Mouse (Mus musculus): Measurements from ENCODE around the gene Fbxl17. TPM values are rescaled to one million over a fixed set of nuclear protein-coding genes. Genes with fewer than 3 reads are reported as not detected.

Gene Fbxl17
- total and polyA plus RNA-seq, 2 experiments from 2014 or later: 13.1 to 22.3 TPM

DNA sequence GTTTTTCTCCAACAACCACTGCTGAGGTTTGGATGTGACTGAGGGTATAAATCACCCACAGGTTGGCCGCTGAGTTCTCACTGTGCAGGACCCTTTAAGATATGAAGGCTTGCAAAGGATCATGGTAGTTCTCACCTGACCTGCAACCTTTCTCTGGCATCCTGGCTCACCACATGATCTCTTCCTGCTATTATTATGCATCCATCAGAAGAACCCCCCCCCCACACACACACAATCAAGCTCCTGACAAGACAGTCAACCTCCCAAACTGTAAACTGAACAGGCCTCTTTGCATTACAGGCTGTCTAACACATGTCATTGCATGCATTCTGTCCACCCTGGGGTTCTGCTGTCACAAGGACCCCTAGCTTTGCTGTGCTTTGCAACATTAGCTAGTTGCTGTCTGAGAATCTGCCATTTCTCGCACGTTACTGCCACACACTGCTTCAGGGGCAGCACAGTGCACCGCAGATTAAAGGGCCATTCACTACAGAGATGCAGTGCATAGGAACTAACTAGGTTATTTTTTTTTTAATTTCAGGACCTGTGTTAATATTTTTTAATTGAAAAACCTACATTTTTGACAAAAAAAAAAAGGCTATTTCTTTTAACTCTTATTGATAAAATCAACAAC lies 148.8 kb downstream of the Fbxl17 start:
- 61% methylated on average over 4 of the region's 4 CpGs for WGBS
- H3K27ac ChIP-seq: no peak overlapping the region

DNA sequence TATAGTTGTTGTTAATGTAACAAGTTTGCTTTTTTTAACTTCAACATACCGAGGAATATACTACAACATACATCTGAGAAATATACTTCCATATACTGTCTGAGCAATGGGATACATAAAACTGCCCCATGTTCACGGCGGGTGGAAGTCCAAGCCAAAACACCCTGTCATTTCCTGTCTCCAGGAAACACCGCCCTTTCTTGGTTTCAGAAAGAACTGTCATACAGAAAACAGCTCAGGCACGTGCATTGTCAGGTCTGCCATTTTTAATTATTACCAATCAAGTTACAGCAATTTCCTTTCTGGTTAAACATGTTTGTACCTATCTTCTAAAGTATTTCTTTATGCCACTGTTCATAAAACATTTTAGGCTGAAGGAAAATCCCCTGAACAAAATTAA lies 155.7 kb downstream of the Fbxl17 start:
- Histone ChIP-seq H3K4me3 (ENCODE audit: low read length) (no peak overlapping the region), H3K4me1 (ENCODE audit: insufficient read depth, low read length) (no peaks in the 10 kb centered on the region), H3K9me3 (ENCODE audit: low read length) (no peaks in the 10 kb centered on the region), H3K4me2 (ENCODE audit: low read depth, low read length) (no peak overlapping the region), H3K36me3 (ENCODE audit: insufficient read depth, low read length) (no peaks in the 10 kb centered on the region), H3K27ac (no peak overlapping the region), H3K9ac (replicated peaks; ENCODE audit: low read length) (no peak overlapping the region), H3K27me3 (ENCODE audit: insufficient read depth, low read length) (no peaks in the 10 kb centered on the region)
- WGBS: 80% methylated on average over 5 of the region's 5 CpGs
- no peak for DNase-seq (ENCODE audit: low spot score)
- no peak for ATAC-seq
- TF ChIP-seq CTCF (IDR thresholded peaks at IDR 0.05; ENCODE audit: low read depth): no peak

More for the DNA sequence above, 148.8 kb downstream of the Fbxl17 start:
- no peaks in the 10 kb centered on the region for H3K9me3 ChIP-seq (ENCODE audit: low read length)
- no peak for DNase-seq (ENCODE audit: low spot score)
- no peaks in the 10 kb centered on the region for H3K27me3 ChIP-seq (ENCODE audit: insufficient read depth, low read length)
- H3K4me3 ChIP-seq (ENCODE audit: low read length): no peak overlapping the region
- H3K9ac ChIP-seq (replicated peaks; ENCODE audit: low read length): no peak overlapping the region
- H3K4me2 ChIP-seq (ENCODE audit: low read depth, low read length): no peak overlapping the region
- no peaks in the 10 kb centered on the region for H3K4me1 ChIP-seq (ENCODE audit: insufficient read depth, low read length)
- no peak for TF ChIP-seq CTCF (IDR thresholded peaks at IDR 0.05; ENCODE audit: low read depth)
- ATAC-seq: no peak
- H3K36me3 ChIP-seq (ENCODE audit: insufficient read depth, low read length): no peaks in the 10 kb centered on the region

DNA sequence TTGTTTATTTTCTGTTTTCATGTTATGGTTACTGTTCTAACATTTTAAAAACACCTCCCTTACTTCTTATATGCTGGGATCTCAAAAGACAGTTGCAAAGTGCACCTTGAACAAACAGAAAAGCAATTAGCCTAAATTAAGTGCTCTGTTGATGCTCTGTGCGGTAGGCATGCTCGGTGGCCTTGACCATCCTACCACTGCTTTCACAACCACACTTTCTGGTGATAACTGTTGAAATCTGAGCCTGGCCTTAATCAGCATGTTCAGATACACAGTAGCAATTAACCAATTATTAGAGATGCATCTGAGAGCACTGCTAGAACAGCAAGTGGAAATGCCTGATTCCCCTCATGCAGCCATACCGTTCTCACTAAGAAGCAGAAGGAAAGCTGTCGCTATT lies 156.7 kb downstream of the Fbxl17 start:
- WGBS: 75% methylated on average over 4 of the region's 4 CpGs
- Histone ChIP-seq H3K4me3 (ENCODE audit: low read length) (no peak overlapping the region), H3K36me3 (ENCODE audit: insufficient read depth, low read length) (no peaks in the 10 kb centered on the region), H3K9ac (replicated peaks; ENCODE audit: low read length) (no peak overlapping the region), H3K27ac (no peak overlapping the region), H3K4me2 (ENCODE audit: low read depth, low read length) (no peak overlapping the region), H3K4me1 (ENCODE audit: insufficient read depth, low read length) (no peaks in the 10 kb centered on the region), H3K27me3 (ENCODE audit: insufficient read depth, low read length) (no peaks in the 10 kb centered on the region), H3K9me3 (ENCODE audit: low read length) (no peaks in the 10 kb centered on the region)
- DNase-seq (ENCODE audit: low spot score): no peak
- ATAC-seq: no peak
- TF ChIP-seq CTCF (IDR thresholded peaks at IDR 0.05; ENCODE audit: low read depth): no peak

DNA sequence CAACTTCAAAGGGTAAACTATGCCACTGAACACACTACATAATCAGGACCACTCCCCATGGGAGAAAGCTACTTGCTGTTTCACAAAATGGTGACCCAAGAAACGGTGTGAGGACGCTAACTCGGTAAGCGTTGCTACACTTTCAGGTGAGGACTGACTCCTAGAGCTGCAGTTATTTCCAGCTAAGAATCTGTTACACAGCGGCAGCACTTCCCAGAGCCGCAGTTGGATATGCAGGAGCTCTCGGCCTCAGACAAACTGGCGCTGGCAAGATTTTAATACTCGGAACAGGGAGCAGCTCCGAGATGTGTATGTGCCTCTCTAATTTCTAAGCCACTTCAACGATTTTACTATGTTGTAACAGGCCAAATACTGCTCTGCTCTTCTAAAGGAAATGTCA lies 157.4 kb downstream of the Fbxl17 start:
- no peaks in the 10 kb centered on the region for H3K27me3 ChIP-seq (ENCODE audit: insufficient read depth, low read length)
- no peaks in the 10 kb centered on the region for H3K4me1 ChIP-seq (ENCODE audit: insufficient read depth, low read length)
- H3K4me3 ChIP-seq (ENCODE audit: low read length): no peak overlapping the region
- H3K9ac ChIP-seq (replicated peaks; ENCODE audit: low read length): no peak overlapping the region
- WGBS: 85% methylated on average over 11 of the region's 11 CpGs
- no peak overlapping the region for H3K4me2 ChIP-seq (ENCODE audit: low read depth, low read length)
- ATAC-seq (no peak), DNase-seq (ENCODE audit: low spot score) (no peak)
- H3K9me3 ChIP-seq (ENCODE audit: low read length): no peaks in the 10 kb centered on the region
- H3K36me3 ChIP-seq (ENCODE audit: insufficient read depth, low read length): no peaks in the 10 kb centered on the region
- TF ChIP-seq CTCF (IDR thresholded peaks at IDR 0.05; ENCODE audit: low read depth): no peak
- H3K27ac ChIP-seq: no peak overlapping the region

DNA sequence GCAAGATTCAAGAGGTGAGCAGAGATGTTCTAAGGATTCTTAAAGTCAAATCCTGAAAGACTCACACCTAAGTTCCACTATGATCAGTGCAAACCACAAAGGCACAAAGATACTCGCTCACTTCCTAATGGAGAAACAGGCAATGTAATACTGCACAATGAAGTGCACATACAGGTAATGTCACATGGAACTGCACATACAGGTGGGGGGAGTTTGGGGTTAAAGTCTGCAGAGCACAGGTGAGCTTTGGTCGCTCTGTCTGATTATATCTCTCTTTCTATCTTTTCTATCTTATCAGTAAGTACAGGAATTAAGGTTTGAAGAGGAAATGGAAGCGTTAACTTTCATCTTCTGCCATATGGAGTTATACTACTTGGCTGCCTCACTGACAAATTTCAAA lies 158.6 kb downstream of the Fbxl17 start:
- H3K4me1 ChIP-seq (ENCODE audit: insufficient read depth, low read length): no peaks in the 10 kb centered on the region
- ATAC-seq (no peak), DNase-seq (ENCODE audit: low spot score) (no peak)
- no peak for TF ChIP-seq CTCF (IDR thresholded peaks at IDR 0.05; ENCODE audit: low read depth)
- no peak overlapping the region for H3K4me2 ChIP-seq (ENCODE audit: low read depth, low read length)
- no peaks in the 10 kb centered on the region for H3K9me3 ChIP-seq (ENCODE audit: low read length)
- 93% methylated on average over 3 of the region's 3 CpGs for WGBS
- H3K9ac ChIP-seq (replicated peaks; ENCODE audit: low read length): no peak overlapping the region
- no peak overlapping the region for H3K27ac ChIP-seq
- H3K36me3 ChIP-seq (ENCODE audit: insufficient read depth, low read length): no peaks in the 10 kb centered on the region
- H3K4me3 ChIP-seq (ENCODE audit: low read length): no peak overlapping the region
- H3K27me3 ChIP-seq (ENCODE audit: insufficient read depth, low read length): no peaks in the 10 kb centered on the region

DNA sequence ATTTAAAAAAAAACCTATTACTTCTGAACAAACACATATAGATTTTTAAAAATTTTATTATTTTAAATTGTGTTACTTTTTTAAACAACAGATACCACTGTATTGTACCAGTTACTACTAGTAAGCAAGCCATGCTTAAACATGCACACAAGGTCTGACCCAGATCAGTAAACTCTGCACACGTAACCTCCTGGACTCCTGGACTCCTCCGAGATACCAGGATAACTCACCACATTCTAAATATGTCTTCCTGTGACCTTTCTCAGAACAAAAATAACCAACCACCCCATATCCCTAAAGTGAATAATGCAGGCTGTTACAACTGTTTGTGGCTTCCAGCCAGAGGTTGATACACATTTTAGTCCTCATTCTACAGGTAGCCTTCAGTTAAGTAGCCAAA lies 170.9 kb downstream of the Fbxl17 start:
- H3K4me2 ChIP-seq (ENCODE audit: low read depth, low read length): no peak overlapping the region
- no peak for TF ChIP-seq CTCF (IDR thresholded peaks at IDR 0.05; ENCODE audit: low read depth)
- H3K9ac ChIP-seq (replicated peaks; ENCODE audit: low read length): no peak overlapping the region
- WGBS: 91% methylated on average over 2 of the region's 2 CpGs
- H3K9me3 ChIP-seq (ENCODE audit: low read length): no peaks in the 10 kb centered on the region
- no peaks in the 10 kb centered on the region for H3K27me3 ChIP-seq (ENCODE audit: insufficient read depth, low read length)
- no peak overlapping the region for H3K4me3 ChIP-seq (ENCODE audit: low read length)
- H3K36me3 ChIP-seq (ENCODE audit: insufficient read depth, low read length): no peaks in the 10 kb centered on the region
- H3K27ac ChIP-seq: no peak overlapping the region
- no peak for DNase-seq (ENCODE audit: low spot score)
- no peaks in the 10 kb centered on the region for H3K4me1 ChIP-seq (ENCODE audit: insufficient read depth, low read length)
- ATAC-seq: no peak

DNA sequence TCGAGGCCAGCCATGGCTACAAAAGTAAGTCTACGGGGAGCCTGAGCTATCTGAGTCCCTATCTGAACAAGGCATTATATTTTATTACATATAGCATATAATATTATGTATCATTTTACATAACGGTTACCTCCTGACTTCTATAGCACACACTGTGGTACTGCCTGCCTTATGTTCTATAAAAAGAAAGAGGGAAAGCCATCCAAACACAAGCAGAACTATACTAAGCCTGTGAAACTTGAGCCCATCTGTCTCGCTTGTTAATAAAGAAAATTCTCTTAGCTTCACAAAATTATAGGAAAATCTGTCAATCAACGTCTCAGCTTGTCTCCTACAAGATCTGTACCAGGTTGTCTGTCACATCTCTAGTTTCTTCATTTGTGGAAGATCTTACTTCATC lies 173.6 kb downstream of the Fbxl17 start:
- no peak for TF ChIP-seq CTCF (IDR thresholded peaks at IDR 0.05; ENCODE audit: low read depth)
- ATAC-seq: no peak

More for the DNA sequence above, 173.6 kb downstream of the Fbxl17 start:
- Histone ChIP-seq H3K27ac (no peak overlapping the region), H3K9me3 (ENCODE audit: low read length) (no peaks in the 10 kb centered on the region), H3K36me3 (ENCODE audit: insufficient read depth, low read length) (no peaks in the 10 kb centered on the region), H3K4me3 (ENCODE audit: low read length) (no peak overlapping the region), H3K27me3 (ENCODE audit: insufficient read depth, low read length) (no peaks in the 10 kb centered on the region), H3K4me1 (ENCODE audit: insufficient read depth, low read length) (no peaks in the 10 kb centered on the region), H3K4me2 (ENCODE audit: low read depth, low read length) (no peak overlapping the region), H3K9ac (replicated peaks; ENCODE audit: low read length) (no peak overlapping the region)
- WGBS: 87% methylated on average over 5 of the region's 5 CpGs
- DNase-seq (ENCODE audit: low spot score): no peak
